Mouse (Mus musculus) neural tube, embryonic 12.5 days (tissue): ENCODE measurements at regions not wholly inside any gene's neighbourhood (a gene's known extent, or its start where the extent isn't known, plus 50 kb on each side); places are given as distances from the start of the nearest gene placed in this dataset.
"Not testable (repeated sequence)": the region's sequence is repeated elsewhere in the genome, so short reads cannot be mapped to it uniquely, and the experiment has no call there.

ENCODE experiments used
- ATAC-seq: fragments of 200-750 bp; cut with Nextera tagmentation; 2 replicates; pipeline ENCODE4 v1.8.0; 2017; ENCODE audit warnings: low read depth, mild to moderate bottlenecking, moderate TSS enrichment, moderate library complexity; ENCODE audit not compliant: low FRiP score
- H3K27ac ChIP-seq: fragments of 300-500 bp; sonication (generic); 2 replicates; pipeline ENCODE4 v1.5.1; 2016
- H3K27me3 ChIP-seq: fragments of 300-500 bp; sonication (generic); replicated peaks from 2 replicates; pipeline ENCODE4 v1.6.1; 2016; ENCODE audit warnings: mild to moderate bottlenecking
- H3K36me3 ChIP-seq: fragments of 300-500 bp; sonication (generic); 2 replicates; pipeline ENCODE4 v1.6.1; 2016; ENCODE audit warnings: mild to moderate bottlenecking
- H3K4me1 ChIP-seq: fragments of 300-500 bp; sonication (generic); 2 replicates; pipeline ENCODE4 v1.6.1; 2016
- H3K4me2 ChIP-seq: fragments of 300-500 bp; sonication (generic); replicated peaks from 2 replicates; pipeline ENCODE4 v1.6.1; 2016; ENCODE audit warnings: mild to moderate bottlenecking
- H3K4me3 ChIP-seq: fragments of 300-500 bp; sonication (generic); 2 replicates; pipeline ENCODE4 v1.5.1; 2016
- H3K9ac ChIP-seq: fragments of 300-500 bp; sonication (generic); 2 replicates; pipeline ENCODE4 v1.6.1; 2016; ENCODE audit warnings: mild to moderate bottlenecking
- H3K9me3 ChIP-seq: fragments of 300-500 bp; sonication (generic); 2 replicates; pipeline ENCODE4 v1.6.1; 2016; ENCODE audit warnings: mild to moderate bottlenecking
- WGBS: fragments of 180-500 bp; shearing (Covaris S2); methylation state at CpG from one replicate; pipeline ENCODE4 v1.1.7; 2016; 5-methylcytosine and 5-hydroxymethylcytosine counted together

DNA sequence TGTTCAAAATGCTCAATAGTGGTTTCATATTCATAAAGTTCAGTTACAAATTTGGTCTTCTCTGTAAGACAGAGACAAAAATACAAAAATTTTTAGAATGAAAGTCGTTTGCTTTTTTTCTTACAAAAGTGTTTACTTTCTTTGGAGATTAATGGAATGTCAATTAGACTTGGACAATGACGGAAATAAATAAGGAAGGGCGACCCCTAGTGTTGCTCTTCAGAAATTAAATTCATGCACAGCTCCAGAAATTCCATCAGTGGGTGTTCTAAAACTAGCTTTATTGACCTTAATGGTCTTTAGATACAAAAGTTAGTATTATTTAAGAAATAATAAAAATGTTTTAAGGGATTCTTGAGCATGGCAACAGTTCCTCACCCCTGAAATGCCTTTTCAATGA, 141.8 kb upstream of the Lama2 start:
- Histone ChIP-seq H3K4me1 (no peaks in the 10 kb centered on the region), H3K4me3 (no peak overlapping the region), H3K27me3 (no peaks in the 10 kb centered on the region), H3K9me3 (no peaks in the 10 kb centered on the region), H3K36me3 (no peaks in the 10 kb centered on the region), H3K9ac (no peak overlapping the region), H3K27ac (no peak overlapping the region), H3K4me2 (no peak overlapping the region)
- 8% methylated on average over 3 of the region's 3 CpGs for WGBS
- no peak for ATAC-seq

DNA sequence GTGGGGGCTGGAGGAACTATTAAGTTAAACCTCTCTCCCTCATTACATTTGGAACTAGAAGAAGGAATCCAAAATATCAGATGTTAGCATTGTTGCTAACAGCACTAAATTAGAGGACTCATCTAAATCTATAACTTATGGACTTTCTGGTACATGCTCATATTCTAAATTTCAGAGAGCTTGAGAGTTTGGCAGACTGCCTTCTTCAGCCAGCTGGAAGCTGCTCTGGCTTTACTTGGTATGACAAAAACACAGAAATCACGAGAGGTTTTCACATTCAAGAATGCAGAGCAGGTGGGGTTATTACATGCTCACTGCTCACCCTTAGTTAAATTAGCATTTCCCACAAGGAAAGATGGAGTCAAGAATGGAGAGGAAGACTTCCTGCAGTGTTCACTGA, 182.8 kb upstream of the Lama2 start:
- no peaks in the 10 kb centered on the region for H3K27me3 ChIP-seq
- H3K27ac ChIP-seq, result no peak overlapping the region
- no peak overlapping the region for H3K4me3 ChIP-seq
- no peaks in the 10 kb centered on the region for H3K9me3 ChIP-seq
- H3K9ac ChIP-seq, result no peak overlapping the region
- no peaks in the 10 kb centered on the region for H3K36me3 ChIP-seq
- WGBS, result 51% methylated on average over 1 of the region's 1 CpGs
- H3K4me2 ChIP-seq, result no peak overlapping the region
- no peak for ATAC-seq
- no peaks in the 10 kb centered on the region for H3K4me1 ChIP-seq

GRCm38 (mm10) chr10:27809539-27809938, 190.0 kb upstream of the Lama2 start:
- 62% methylated on average over 2 of the region's 2 CpGs for WGBS
- no peak overlapping the region for H3K4me3 ChIP-seq
- H3K27ac ChIP-seq, result no peak overlapping the region
- H3K27me3 ChIP-seq, result no peaks in the 10 kb centered on the region
- H3K36me3 ChIP-seq, result no peaks in the 10 kb centered on the region
- H3K9ac ChIP-seq, result no peak overlapping the region
- ATAC-seq, result no peak
- H3K4me2 ChIP-seq, result no peak overlapping the region
- no peaks in the 10 kb centered on the region for H3K4me1 ChIP-seq
- no peaks in the 10 kb centered on the region for H3K9me3 ChIP-seq

GRCm38 (mm10) chr10:27825671-27826070, 206.1 kb upstream of the Lama2 start:
- not testable (repeated sequence) for ATAC-seq, H3K4me1 ChIP-seq, H3K4me3 ChIP-seq, H3K27ac ChIP-seq, H3K27me3 ChIP-seq, H3K9me3 ChIP-seq, H3K9ac ChIP-seq, H3K4me2 ChIP-seq, H3K36me3 ChIP-seq
- 95% methylated on average over 8 of the region's 9 CpGs for WGBS

DNA sequence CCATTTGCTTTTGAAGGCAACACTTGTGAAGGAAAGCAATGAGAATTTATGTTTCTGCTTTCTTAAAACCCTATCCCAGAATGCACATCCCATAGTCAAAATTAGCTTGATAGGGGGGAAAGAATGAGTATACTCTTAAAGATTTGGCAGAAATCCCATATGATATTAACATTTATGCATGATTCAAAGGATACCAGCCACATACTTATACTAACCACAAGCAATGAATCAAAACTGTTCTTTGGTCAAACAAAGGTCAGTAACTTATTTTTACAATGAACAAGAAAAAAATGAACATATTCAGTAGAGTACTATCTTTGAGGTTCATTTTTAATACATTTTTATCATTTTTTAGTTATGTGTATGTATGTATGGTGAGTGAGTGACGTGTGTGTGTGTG, 208.8 kb upstream of the Lama2 start:
- Histone ChIP-seq H3K4me2 (no peak overlapping the region), H3K27ac (no peak overlapping the region), H3K9me3 (no peaks in the 10 kb centered on the region), H3K4me1 (no peaks in the 10 kb centered on the region), H3K27me3 (no peaks in the 10 kb centered on the region), H3K4me3 (no peak overlapping the region), H3K36me3 (no peaks in the 10 kb centered on the region), H3K9ac (no peak overlapping the region)
- 85% methylated on average over 1 of the region's 1 CpGs for WGBS
- no peak for ATAC-seq

DNA sequence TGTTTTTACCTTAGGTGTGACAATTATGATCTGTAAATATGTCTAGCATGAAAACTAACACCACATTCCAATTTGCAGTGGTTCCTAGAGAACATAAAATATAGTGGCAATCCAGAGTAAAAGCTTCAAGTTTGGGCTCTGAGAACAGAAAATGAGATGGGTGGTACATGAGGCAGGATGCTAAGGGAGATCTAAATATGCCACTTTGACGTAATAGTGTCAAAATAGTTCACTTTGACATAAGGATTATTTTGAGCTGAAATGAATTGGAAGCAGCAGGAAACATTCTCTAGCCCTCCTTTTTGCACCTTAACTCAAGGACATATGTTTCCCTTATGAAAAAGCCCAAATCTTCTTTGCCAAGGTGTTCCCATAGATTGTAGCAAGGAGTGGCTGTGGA, 219.1 kb upstream of the Lama2 start:
- no peak overlapping the region for H3K4me3 ChIP-seq
- WGBS, result 89% methylated on average over 1 of the region's 1 CpGs
- H3K27me3 ChIP-seq, result no peaks in the 10 kb centered on the region
- no peaks in the 10 kb centered on the region for H3K36me3 ChIP-seq
- ATAC-seq, result no peak
- H3K9me3 ChIP-seq, result no peaks in the 10 kb centered on the region
- no peak overlapping the region for H3K27ac ChIP-seq
- H3K4me1 ChIP-seq, result no peaks in the 10 kb centered on the region
- no peak overlapping the region for H3K9ac ChIP-seq
- no peak overlapping the region for H3K4me2 ChIP-seq

DNA sequence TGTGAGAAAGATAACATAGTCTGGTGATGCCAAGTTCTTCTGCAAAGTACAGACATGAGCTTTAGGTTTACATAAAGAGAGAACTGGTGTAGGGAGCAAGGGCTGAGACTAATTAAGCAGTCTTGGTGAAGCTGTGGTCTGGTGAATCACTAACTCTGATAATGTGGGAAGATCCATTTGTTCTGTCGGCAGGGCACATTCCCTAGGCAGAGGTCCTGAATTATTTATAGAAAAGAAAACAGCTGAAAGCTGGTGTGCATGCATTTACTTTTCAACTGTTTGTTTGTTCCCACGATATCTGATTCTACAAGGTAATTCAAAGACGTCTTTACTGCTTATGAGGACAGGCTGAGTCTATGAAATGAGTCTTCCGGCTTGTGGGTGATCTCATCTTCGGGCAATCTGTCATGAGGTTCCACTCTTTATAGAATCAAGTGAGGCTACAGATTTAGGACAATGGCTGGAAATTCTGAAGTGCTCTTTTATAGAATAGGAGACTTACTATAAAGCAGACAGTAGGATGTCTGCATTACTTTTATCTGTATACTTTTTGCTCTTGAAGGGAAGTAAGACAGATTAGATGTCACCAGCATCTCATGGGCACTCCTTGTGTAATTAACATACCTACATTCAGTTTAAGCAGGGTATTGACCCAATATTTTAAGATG, 221.6 kb upstream of the Lama2 start:
- WGBS, result 73% methylated on average over 5 of the region's 5 CpGs
- Histone ChIP-seq H3K9ac (no peak overlapping the region), H3K27me3 (no peaks in the 10 kb centered on the region), H3K36me3 (no peaks in the 10 kb centered on the region), H3K4me2 (no peak overlapping the region), H3K27ac (no peak overlapping the region), H3K9me3 (no peaks in the 10 kb centered on the region), H3K4me3 (no peak overlapping the region), H3K4me1 (no peaks in the 10 kb centered on the region)
- no peak for ATAC-seq

GRCm38 (mm10) chr10:27843010-27843409, 223.5 kb upstream of the Lama2 start:
- H3K9me3 ChIP-seq, result no peaks in the 10 kb centered on the region
- H3K27me3 ChIP-seq, result no peaks in the 10 kb centered on the region
- no peak overlapping the region for H3K4me2 ChIP-seq
- H3K4me3 ChIP-seq, result no peak overlapping the region
- WGBS, result 77% methylated on average over 2 of the region's 2 CpGs
- H3K36me3 ChIP-seq, result no peaks in the 10 kb centered on the region
- H3K27ac ChIP-seq, result no peak overlapping the region
- no peaks in the 10 kb centered on the region for H3K4me1 ChIP-seq
- H3K9ac ChIP-seq, result no peak overlapping the region
- ATAC-seq, result no peak

DNA sequence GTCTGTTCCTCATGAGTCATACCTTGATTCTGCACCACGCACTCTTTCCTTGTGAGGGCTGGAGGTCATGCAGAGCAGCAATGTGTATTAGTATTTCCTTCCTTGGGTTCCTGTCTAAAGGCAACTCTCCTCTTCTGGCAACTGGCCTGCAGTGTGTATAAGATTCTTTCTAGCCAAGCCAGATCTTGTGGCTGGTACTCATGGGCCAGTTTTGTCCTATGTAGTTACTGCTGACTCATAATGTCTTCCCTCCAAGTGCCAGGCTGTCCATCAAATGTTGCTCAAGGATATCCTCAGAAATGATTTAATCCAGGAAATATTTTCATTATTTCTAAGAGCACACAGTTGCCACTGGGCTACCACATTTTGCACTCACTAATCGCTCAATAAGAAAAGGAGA, 211.0 kb upstream of the Ptprk start:
- 81% methylated on average over 2 of the region's 2 CpGs for WGBS
- no peak overlapping the region for H3K4me2 ChIP-seq
- H3K36me3 ChIP-seq, result no peaks in the 10 kb centered on the region
- no peaks in the 10 kb centered on the region for H3K4me1 ChIP-seq
- no peaks in the 10 kb centered on the region for H3K9me3 ChIP-seq
- no peak overlapping the region for H3K27ac ChIP-seq
- ATAC-seq, result no peak
- no peak overlapping the region for H3K4me3 ChIP-seq
- no peaks in the 10 kb centered on the region for H3K27me3 ChIP-seq
- H3K9ac ChIP-seq, result no peak overlapping the region

- Histone ChIP-seq H3K9me3 (no peaks in the 10 kb centered on the region), H3K9ac (no peak overlapping the region), H3K4me3 (no peak overlapping the region), H3K27ac (no peak overlapping the region), H3K4me2 (no peak overlapping the region), H3K4me1 (no peaks in the 10 kb centered on the region), H3K27me3 (no peaks in the 10 kb centered on the region), H3K36me3 (no peaks in the 10 kb centered on the region)
- 84% methylated on average over 1 of the region's 1 CpGs for WGBS
- ATAC-seq, result no peak
These were observed 193.8 kb upstream of the Ptprk start for GRCm38 (mm10) chr10:27880867-27881266.

GRCm38 (mm10) chr10:27891778-27892512, 182.7 kb upstream of the Ptprk start:
- ATAC-seq, result 0 out of 2 replicates have a peak, but pooled peaks have one; percentile 13
- Histone ChIP-seq H3K9me3 (no peaks in the 10 kb centered on the region), H3K4me3 (no peak overlapping the region), H3K9ac (no peak overlapping the region), H3K27ac (no peak overlapping the region), H3K4me1 (no peaks in the 10 kb centered on the region), H3K36me3 (no peaks in the 10 kb centered on the region), H3K27me3 (no peaks in the 10 kb centered on the region), H3K4me2 (no peak overlapping the region)
- 57% methylated on average over 2 of the region's 2 CpGs for WGBS

- H3K9ac ChIP-seq, result no peak overlapping the region
- no peaks in the 10 kb centered on the region for H3K27me3 ChIP-seq
- no peak overlapping the region for H3K27ac ChIP-seq
- H3K9me3 ChIP-seq, result no peaks in the 10 kb centered on the region
- no peaks in the 10 kb centered on the region for H3K36me3 ChIP-seq
- 88% methylated on average over 2 of the region's 2 CpGs for WGBS
- no peak overlapping the region for H3K4me3 ChIP-seq
- H3K4me2 ChIP-seq, result no peak overlapping the region
- no peaks in the 10 kb centered on the region for H3K4me1 ChIP-seq
- ATAC-seq, result no peak
These were observed 158.2 kb upstream of the Ptprk start for GRCm38 (mm10) chr10:27916406-27916805.

GRCm38 (mm10) chr10:27927266-27927665, 147.4 kb upstream of the Ptprk start:
- no peak for ATAC-seq

More at GRCm38 (mm10) chr10:27927266-27927665, 147.4 kb upstream of the Ptprk start:
- H3K9ac ChIP-seq, result no peak overlapping the region
- 61% methylated on average over 5 of the region's 5 CpGs for WGBS
- no peaks in the 10 kb centered on the region for H3K36me3 ChIP-seq
- H3K27me3 ChIP-seq, result no peaks in the 10 kb centered on the region
- no peak overlapping the region for H3K27ac ChIP-seq
- H3K4me3 ChIP-seq, result no peak overlapping the region
- no peaks in the 10 kb centered on the region for H3K4me1 ChIP-seq
- no peak overlapping the region for H3K4me2 ChIP-seq
- no peaks in the 10 kb centered on the region for H3K9me3 ChIP-seq
